Mouse (Mus musculus) thymus, adult 2 months (tissue): ENCODE results near the gene Gm2244. TPM values are rescaled to one million over a fixed set of nuclear protein-coding genes. Genes with fewer than 3 reads are reported as not detected.
A peak's percentile ranks its signal among the peaks of the same experiment; 100 is the strongest.
"Not testable (repeated sequence)": the region's sequence is repeated elsewhere in the genome, so short reads cannot be mapped to it uniquely, and the experiment has no call there.

Experiments
- DNase-seq: peaks from one replicate; pipeline ENCODE4 v3.0.0; 2021
- H3K27ac ChIP-seq: fragments of 200-500 bp; 2 replicates; pipeline ENCODE4 v1.5.1; 2012; ENCODE audit warnings: low read length, control low read depth; ENCODE audit not compliant: control insufficient read depth, insufficient read depth
- H3K27me3 ChIP-seq: fragments of 200-500 bp; 2 replicates; pipeline ENCODE4 v1.6.1; 2012; ENCODE audit warnings: mild to moderate bottlenecking, low read length, moderate library complexity, mixed read lengths; ENCODE audit not compliant: control insufficient read depth, insufficient read depth
- H3K36me3 ChIP-seq: fragments of 200-500 bp; 2 replicates; pipeline ENCODE4 v1.6.1; 2012; ENCODE audit warnings: mild to moderate bottlenecking, low read length, moderate library complexity; ENCODE audit not compliant: control insufficient read depth, insufficient read depth
- H3K4me1 ChIP-seq: fragments of 200-500 bp; replicated peaks from 2 replicates; pipeline ENCODE4 v1.6.1; 2012; ENCODE audit warnings: low read length; ENCODE audit not compliant: control insufficient read depth, insufficient read depth
- H3K4me3 ChIP-seq: fragments of 200-500 bp; 2 replicates; pipeline ENCODE4 v1.5.1; 2012; ENCODE audit warnings: mild to moderate bottlenecking, low read length, control low read depth, moderate library complexity; ENCODE audit not compliant: control insufficient read depth, insufficient read depth
- WGBS: fragments of 180-500 bp; shearing (Covaris S2); methylation state at CpG from one replicate; pipeline ENCODE4 v1.1.7; 2018; 5-methylcytosine and 5-hydroxymethylcytosine counted together
- polyA plus RNA-seq: library from polyadenylated mRNA; depleted of rRNA; stranded (reverse); fragments of >200 nt; gene quantifications from 2 replicates; pipeline ENCODE4 v1.2.3, GENCODE M21; 2012; rRNA removed

Gene Gm2244
- not detected in 2 replicates for polyA plus RNA-seq

- DNase-seq, H3K4me1 ChIP-seq, H3K36me3 ChIP-seq, H3K27me3 ChIP-seq, H3K27ac ChIP-seq, H3K4me3 ChIP-seq: not testable (repeated sequence)
- WGBS, result 87% methylated on average over 1 of the region's 3 CpGs
These were observed at the start of gene Gm2244 for GRCm38 (mm10) chr14:19549863-19550262. Gene Gm2244, minus strand, starts transcription at chr14:19549963.

DNA sequence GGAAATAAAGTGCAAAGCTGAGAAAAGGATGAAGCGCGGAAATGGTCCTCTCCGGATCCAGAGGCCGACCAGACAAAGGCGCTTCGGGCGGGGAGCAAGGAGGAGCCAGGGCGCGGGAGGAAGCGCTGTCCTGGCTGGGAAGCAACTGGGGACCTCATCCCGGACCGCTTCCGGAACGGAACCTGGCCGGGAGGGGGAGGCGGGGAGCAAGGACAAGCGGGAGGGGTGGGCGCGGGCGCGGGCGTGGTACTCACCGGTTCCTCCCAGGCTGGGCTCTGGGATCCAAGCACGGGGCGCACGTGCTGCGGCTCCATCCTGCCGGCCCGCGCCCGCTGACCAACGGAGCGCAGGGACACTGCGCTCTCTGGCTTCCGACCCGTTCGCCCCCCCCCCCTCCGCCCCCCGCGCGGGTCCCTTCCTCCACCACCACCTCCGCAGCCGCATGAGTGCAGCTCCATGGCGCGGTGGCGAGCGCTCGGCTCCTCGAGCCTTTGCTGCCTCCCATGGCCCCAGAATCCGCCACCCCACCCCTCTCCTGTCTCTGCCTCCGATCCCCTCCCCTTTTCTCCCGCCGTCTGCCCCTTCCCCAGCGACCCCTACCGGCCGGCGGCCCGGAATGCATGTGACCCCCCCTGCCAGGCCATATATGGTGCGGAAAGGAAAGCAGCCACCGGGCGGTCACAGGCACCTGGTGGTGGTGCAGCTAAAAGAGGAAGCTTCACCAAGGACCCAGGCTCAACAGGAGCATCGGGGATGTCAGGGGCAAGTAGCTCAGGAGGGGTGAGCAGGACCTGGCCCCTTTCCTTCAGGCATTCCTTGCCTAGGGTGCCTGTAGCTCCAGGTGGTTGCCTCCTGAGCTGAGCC lies 35.3 kb upstream of the Gm2244 start, which contains the start of gene Gm2237:
TSS of gene Gm2237 (minus strand) at position 332 of the 864 bp plus-strand sequence.
- WGBS, result 1% methylated on average over 38 of the region's 62 CpGs
- DNase-seq, result peak; percentile 18
- peak within 1 kb of the TSS; percentile 54 for H3K4me3 ChIP-seq
- not testable (repeated sequence) for H3K4me1 ChIP-seq, H3K27me3 ChIP-seq, H3K36me3 ChIP-seq, H3K27ac ChIP-seq

Other genes with a start within 250 kb of the Gm2244 start
- gene Gm21738, start 131.0 kb downstream of the Gm2244 start, polyA plus RNA-seq, result not detected in 2 replicates
- gene Gm2237, start 35.2 kb upstream of the Gm2244 start, polyA plus RNA-seq, result 0.94 and 1.2 TPM in 2 replicates
- not detected in 2 replicates for gene Gm5458, start 52.6 kb upstream of the Gm2244 start, polyA plus RNA-seq
- gene Nid2, start 201.3 kb upstream of the Gm2244 start, polyA plus RNA-seq, result 4.2 and 4.7 TPM in 2 replicates